Comparison of ENCODE assay signal across 25 mouse cellular contexts in genomic region chr4:28092854-28093253, GRCm38 (mm10).
A peak's percentile ranks its signal among the peaks of the same experiment; 100 is the strongest.
DNase-seq lines count a peak whose midpoint lies in the region; ATAC-seq and TF ChIP-seq lines count a peak whose summit lies in the region.
"Had no signal": no experiment of that assay in that cellular context is flagged by ENCODE, and none has a peak within 500 bp of the region (broad histone marks: within the 10 kb centered on the region; RNA-seq: fewer than 3 reads in every experiment).

No protein-coding gene starts in this region.

- no peak for TF ChIP-seq CTCF in hindbrain, postnatal 0 days (IDR thresholded peaks at IDR 0.05; ENCODE audit: low read depth)

- no peak overlapping the region for H3K27ac ChIP-seq in forebrain, embryonic 14.5 days (ENCODE audit: low read depth, low read length)
- H3K27ac ChIP-seq in forebrain, embryonic 11.5 days (ENCODE audit: low read depth, low read length) = no peak overlapping the region
- no peak overlapping the region for H3K27ac ChIP-seq in hindbrain, postnatal 0 days
- H3K27ac ChIP-seq in hindbrain, embryonic 10.5 days = no peak overlapping the region
- H3K27ac ChIP-seq: forebrain, embryonic 13.5 days; heart, adult 2 months; heart, embryonic 10.5 days; heart, embryonic 13.5 days; hindbrain, embryonic 12.5 days; hindbrain, embryonic 15.5 days; intestine, embryonic 15.5 days had no signal

- DNase-seq in forebrain, embryonic 14.5 days (ENCODE audit: low spot score) = peak; percentile 10
- no peak for DNase-seq in forebrain, embryonic 11.5 days (ENCODE audit: low spot score)
- peak; percentile 5 for DNase-seq in hindbrain, postnatal 0 days (ENCODE audit: low spot score)
- no peak for DNase-seq in hindbrain, embryonic 10.5 days (ENCODE audit: low spot score)
- peak; percentile 41 for DNase-seq in brain, adult 2 months (ENCODE audit: low read depth, low spot score)
- DNase-seq in layer of hippocampus, adult 9-10 months (ENCODE audit: low spot score) = peak; percentile 50
- no peak for DNase-seq in adrenal gland, adult 2 months
- no peak for DNase-seq in kidney, adult 11 months
- DNase-seq: adrenal gland, postnatal 10 days; adrenal gland, postnatal 36 days; cerebellum, adult 11 months; cerebellum, adult 8-10 months; cerebellum, postnatal 10 days; gastrocnemius, postnatal 10 days; gastrocnemius, postnatal 36 days; heart, adult 2 months; heart, postnatal 14 days; heart, postnatal 4 days had no signal

- no peak overlapping the region for H3K9ac ChIP-seq in forebrain, embryonic 14.5 days (ENCODE audit: low read length)
- H3K9ac ChIP-seq in forebrain, embryonic 11.5 days (ENCODE audit: low read length) = no peak overlapping the region
- H3K9ac ChIP-seq in hindbrain, postnatal 0 days (replicated peaks; ENCODE audit: low read length) = no peak overlapping the region
- H3K9ac ChIP-seq: forebrain, embryonic 13.5 days; heart, embryonic 13.5 days; hindbrain, embryonic 12.5 days; hindbrain, embryonic 15.5 days; intestine, embryonic 15.5 days had no signal

- 51% methylated on average over 3 of the region's 3 CpGs for WGBS in forebrain, embryonic 14.5 days
- 65% methylated on average over 3 of the region's 3 CpGs for WGBS in forebrain, embryonic 11.5 days
- WGBS in hindbrain, postnatal 0 days = 38% methylated on average over 3 of the region's 3 CpGs
- 65% methylated on average over 3 of the region's 3 CpGs for WGBS in hindbrain, embryonic 10.5 days

- no peaks in the 10 kb centered on the region for H3K4me1 ChIP-seq in forebrain, embryonic 14.5 days (ENCODE audit: control insufficient read depth, insufficient read depth, low read length)
- no peaks in the 10 kb centered on the region for H3K4me1 ChIP-seq in forebrain, embryonic 11.5 days (replicated peaks; ENCODE audit: control insufficient read depth, insufficient read depth, low read length)
- H3K4me1 ChIP-seq in hindbrain, postnatal 0 days (ENCODE audit: insufficient read depth, low read length) = no peaks in the 10 kb centered on the region
- no peaks in the 10 kb centered on the region for H3K4me1 ChIP-seq in hindbrain, embryonic 10.5 days (replicated peaks)
- H3K4me1 ChIP-seq: forebrain, embryonic 13.5 days; heart, embryonic 10.5 days; heart, embryonic 13.5 days; hindbrain, embryonic 12.5 days; hindbrain, embryonic 15.5 days; intestine, embryonic 15.5 days had no signal

- no peak overlapping the region for H3K4me2 ChIP-seq in forebrain, embryonic 14.5 days (ENCODE audit: low read length)
- H3K4me2 ChIP-seq in forebrain, embryonic 11.5 days (ENCODE audit: low read depth, low read length, severe bottlenecking) = no peak overlapping the region
- no peak overlapping the region for H3K4me2 ChIP-seq in hindbrain, postnatal 0 days (ENCODE audit: low read depth, low read length)
- H3K4me2 ChIP-seq: forebrain, embryonic 13.5 days; heart, embryonic 13.5 days; hindbrain, embryonic 12.5 days; hindbrain, embryonic 15.5 days; intestine, embryonic 15.5 days had no signal

- no peaks in the 10 kb centered on the region for H3K27me3 ChIP-seq in forebrain, embryonic 14.5 days (replicated peaks; ENCODE audit: control insufficient read depth, insufficient read depth, low read length)
- H3K27me3 ChIP-seq in forebrain, embryonic 11.5 days (ENCODE audit: control insufficient read depth, insufficient read depth, low read length) = no peaks in the 10 kb centered on the region
- no peaks in the 10 kb centered on the region for H3K27me3 ChIP-seq in hindbrain, postnatal 0 days (ENCODE audit: insufficient read depth, low read length)
- H3K27me3 ChIP-seq in hindbrain, embryonic 10.5 days (ENCODE audit: insufficient read depth, poor library complexity, severe bottlenecking) = no peaks in the 10 kb centered on the region
- H3K27me3 ChIP-seq: forebrain, embryonic 13.5 days; heart, embryonic 13.5 days; hindbrain, embryonic 12.5 days; hindbrain, embryonic 15.5 days; intestine, embryonic 15.5 days had no signal

- H3K4me3 ChIP-seq in forebrain, embryonic 14.5 days (ENCODE audit: low read depth, low read length) = no peak overlapping the region
- no peak overlapping the region for H3K4me3 ChIP-seq in forebrain, embryonic 11.5 days (ENCODE audit: low read depth, low read length)
- H3K4me3 ChIP-seq in hindbrain, postnatal 0 days (ENCODE audit: low read length) = no peak overlapping the region
- H3K4me3 ChIP-seq in hindbrain, embryonic 10.5 days = no peak overlapping the region
- H3K4me3 ChIP-seq: forebrain, embryonic 13.5 days; heart, adult 2 months; heart, embryonic 10.5 days; heart, embryonic 13.5 days; hindbrain, embryonic 12.5 days; hindbrain, embryonic 15.5 days; intestine, embryonic 15.5 days had no signal

- H3K9me3 ChIP-seq in forebrain, embryonic 14.5 days (replicated peaks; ENCODE audit: control insufficient read depth, low read length) = no peaks in the 10 kb centered on the region
- H3K9me3 ChIP-seq in forebrain, embryonic 11.5 days (ENCODE audit: control insufficient read depth, low read length) = no peaks in the 10 kb centered on the region
- no peaks in the 10 kb centered on the region for H3K9me3 ChIP-seq in hindbrain, postnatal 0 days (ENCODE audit: low read length)
- H3K9me3 ChIP-seq in hindbrain, embryonic 10.5 days = no peaks in the 10 kb centered on the region
- H3K9me3 ChIP-seq: forebrain, embryonic 13.5 days; heart, embryonic 10.5 days; heart, embryonic 13.5 days; hindbrain, embryonic 12.5 days; hindbrain, embryonic 15.5 days; intestine, embryonic 15.5 days had no signal

- no peaks in the 10 kb centered on the region for H3K36me3 ChIP-seq in forebrain, embryonic 14.5 days (ENCODE audit: control insufficient read depth, insufficient read depth, low read length)
- H3K36me3 ChIP-seq in forebrain, embryonic 11.5 days (ENCODE audit: control insufficient read depth, insufficient read depth, low read length) = no peaks in the 10 kb centered on the region
- H3K36me3 ChIP-seq in hindbrain, postnatal 0 days (ENCODE audit: insufficient read depth, low read length) = no peaks in the 10 kb centered on the region
- H3K36me3 ChIP-seq in hindbrain, embryonic 10.5 days = no peaks in the 10 kb centered on the region
- H3K36me3 ChIP-seq: heart, embryonic 10.5 days; heart, embryonic 13.5 days; hindbrain, embryonic 12.5 days; hindbrain, embryonic 15.5 days; intestine, embryonic 15.5 days had no signal

- ATAC-seq in forebrain, embryonic 14.5 days = no peak
- ATAC-seq in forebrain, embryonic 11.5 days (replicated peaks; ENCODE audit: low FRiP score) = no peak
- no peak for ATAC-seq in hindbrain, postnatal 0 days
- ATAC-seq: activated CD4-positive, CD25-positive, alpha-beta regulatory T cell, adult 4 months; forebrain, embryonic 13.5 days; intestine, embryonic 15.5 days had no signal

Comparison
In these comparisons a context has a peak if more than half of its experiments do, and no peak if none do; other contexts are left out.
1. DNase-seq: peak in forebrain, embryonic 14.5 days (single experiment), hindbrain, postnatal 0 days (single experiment), brain, adult 2 months (single experiment) and layer of hippocampus, adult 9-10 months (single experiment); none in forebrain, embryonic 11.5 days (single experiment), hindbrain, embryonic 10.5 days (single experiment), adrenal gland, adult 2 months (single experiment) and kidney, adult 11 months (single experiment).